Mouse (Mus musculus) brain, embryonic 14.5 days (tissue): Measurements from ENCODE around the gene Vipr2.

ENCODE experiments used
- CTCF ChIP-seq: fragments of 200-500 bp; IDR thresholded peaks from 2 replicates; pipeline ENCODE4 v1.5.1; 2012; ENCODE audit warnings: inconsistent platforms, mild to moderate bottlenecking, moderate library complexity, borderline replicate concordance; ENCODE audit not compliant: insufficient read depth, insufficient read length; ENCODE audit errors: extremely low read depth
- POLR2A ChIP-seq: fragments of 200-500 bp; IDR thresholded peaks from 2 replicates; pipeline ENCODE4 v1.6.1; 2012; ENCODE audit warnings: mild to moderate bottlenecking, inconsistent platforms, borderline replicate concordance; ENCODE audit not compliant: poor library complexity, insufficient read depth, insufficient read length, severe bottlenecking; ENCODE audit errors: extremely low read depth

DNA sequence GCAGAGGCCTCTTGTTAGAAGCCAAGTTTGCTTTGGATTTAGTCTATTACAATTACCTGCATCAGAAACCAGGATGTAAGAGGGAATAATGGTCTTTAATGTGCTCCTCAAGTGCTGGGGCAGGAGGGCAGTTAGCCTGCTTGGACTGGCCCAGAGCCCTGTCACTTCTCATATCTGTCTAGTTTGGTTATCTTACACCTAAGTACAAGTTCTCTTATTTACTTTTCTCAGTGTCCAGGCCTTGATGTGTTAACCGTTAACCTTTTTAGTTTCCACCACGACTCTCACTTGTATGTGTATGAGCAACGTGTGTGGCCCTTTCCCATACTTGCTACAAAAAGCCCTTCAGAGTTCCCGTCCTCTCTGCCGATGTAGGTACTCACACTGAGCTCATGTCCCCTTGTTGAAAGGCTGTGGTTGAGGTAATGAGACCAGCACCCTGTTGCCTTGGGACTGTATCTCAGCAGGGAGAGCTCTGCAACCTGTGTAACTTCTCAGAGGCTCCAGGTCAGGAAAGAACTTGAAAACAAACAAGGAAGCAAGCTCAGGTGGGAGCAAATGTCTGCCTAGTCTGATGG is 39.9 kb downstream of the Vipr2 start:
- TF ChIP-seq POLR2A (no peak), CTCF (no peak)
